Mouse (Mus musculus) hindbrain, embryonic 16.5 days (tissue): ENCODE measurements at regions not wholly inside any gene's neighbourhood (a gene's known extent, or its start where the extent isn't known, plus 50 kb on each side); places are given as distances from the start of the nearest gene placed in this dataset.
A peak's percentile ranks its signal among the peaks of the same experiment; 100 is the strongest.

Experiments
- ATAC-seq: fragments of 200-750 bp; cut with Nextera tagmentation; 2 replicates; pipeline ENCODE4 v1.8.0; 2017; ENCODE audit warnings: moderate TSS enrichment, moderate library complexity
- H3K27ac ChIP-seq: fragments of 300-500 bp; sonication (generic); 2 replicates; pipeline ENCODE4 v1.5.1; 2014; ENCODE audit warnings: low read depth, mild to moderate bottlenecking, control low read depth, low read length, moderate library complexity
- H3K27me3 ChIP-seq: fragments of 300-500 bp; sonication (generic); replicated peaks from 2 replicates; pipeline ENCODE4 v1.6.1; 2014; ENCODE audit warnings: low read length; ENCODE audit not compliant: control insufficient read depth, insufficient read depth
- H3K36me3 ChIP-seq: fragments of 300-500 bp; sonication (generic); 2 replicates; pipeline ENCODE4 v1.6.1; 2014; ENCODE audit warnings: mild to moderate bottlenecking, low read length, moderate library complexity, mixed read lengths; ENCODE audit not compliant: control insufficient read depth, insufficient read depth
- H3K4me1 ChIP-seq: fragments of 300-500 bp; sonication (generic); 2 replicates; pipeline ENCODE4 v1.6.1; 2014; ENCODE audit warnings: low read depth, low read length; ENCODE audit not compliant: control insufficient read depth, insufficient read depth
- H3K4me2 ChIP-seq: fragments of 300-500 bp; sonication (generic); 2 replicates; pipeline ENCODE4 v1.6.1; 2014; ENCODE audit warnings: mild to moderate bottlenecking, low read length, control low read depth, moderate library complexity
- H3K4me3 ChIP-seq: fragments of 300-500 bp; sonication (generic); 2 replicates; pipeline ENCODE4 v1.5.1; 2014; ENCODE audit warnings: mild to moderate bottlenecking, low read length, control low read depth, moderate library complexity
- H3K9ac ChIP-seq: fragments of 300-500 bp; sonication (generic); 2 replicates; pipeline ENCODE4 v1.6.1; 2014; ENCODE audit warnings: low read depth, mild to moderate bottlenecking, control low read depth, low read length, moderate library complexity
- H3K9me3 ChIP-seq: fragments of 300-500 bp; sonication (generic); 2 replicates; pipeline ENCODE4 v1.6.1; 2014; ENCODE audit warnings: mild to moderate bottlenecking, low read length, moderate library complexity; ENCODE audit not compliant: control insufficient read depth
- WGBS: fragments of 180-500 bp; shearing (Covaris S2); extraction: QIAGEN DNeasy Blood & Tissue Kit; methylation state at CpG from one replicate; pipeline ENCODE4 v1.1.7; 2014; 5-methylcytosine and 5-hydroxymethylcytosine counted together

DNA sequence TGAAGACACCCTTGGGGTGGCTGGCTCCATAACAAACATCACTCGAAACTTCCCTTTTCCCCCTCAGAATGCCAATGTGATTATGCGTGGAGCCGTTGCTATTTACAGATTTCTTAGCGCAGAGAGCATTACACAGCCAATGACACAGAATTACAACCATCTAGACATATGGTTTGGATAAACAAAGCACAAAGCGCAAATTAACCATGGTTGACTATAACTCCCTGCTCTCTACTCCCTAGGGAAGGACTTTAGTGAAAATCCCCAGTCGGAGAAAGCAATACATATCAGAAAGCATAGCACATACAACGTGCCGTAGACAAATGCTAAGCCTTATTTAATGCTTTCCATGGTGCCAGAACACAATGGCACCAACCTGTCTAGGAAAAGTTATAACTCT, 131.8 kb downstream of the Tshz3 start:
- WGBS: 74% methylated on average over 8 of the region's 8 CpGs
- Histone ChIP-seq H3K27ac (no peak overlapping the region), H3K9ac (no peak overlapping the region), H3K27me3 (no peaks in the 10 kb centered on the region), H3K9me3 (no peaks in the 10 kb centered on the region), H3K36me3 (no peaks in the 10 kb centered on the region), H3K4me1 (no peaks in the 10 kb centered on the region), H3K4me2 (no peak overlapping the region), H3K4me3 (no peak overlapping the region)
- no peak for ATAC-seq

- H3K9ac ChIP-seq: no peak overlapping the region
- no peaks in the 10 kb centered on the region for H3K27me3 ChIP-seq
- H3K27ac ChIP-seq: no peak overlapping the region
- no peaks in the 10 kb centered on the region for H3K36me3 ChIP-seq
- no peak for ATAC-seq
- H3K4me3 ChIP-seq: no peak overlapping the region
- no peak overlapping the region for H3K4me2 ChIP-seq
- H3K4me1 ChIP-seq: no peaks in the 10 kb centered on the region
- no peaks in the 10 kb centered on the region for H3K9me3 ChIP-seq
- 84% methylated on average over 2 of the region's 2 CpGs for WGBS
Observed at GRCm38 (mm10) chr7:36830155-36830554, 132.2 kb downstream of the Tshz3 start.

- H3K27me3 ChIP-seq: no peaks in the 10 kb centered on the region
- no peaks in the 10 kb centered on the region for H3K36me3 ChIP-seq
- 79% methylated on average over 2 of the region's 2 CpGs for WGBS
- peaks cover 3% of the 10 kb centered on the region; the same call in 1 of the 2 replicates for H3K9me3 ChIP-seq
- H3K4me3 ChIP-seq: no peak overlapping the region
- no peaks in the 10 kb centered on the region for H3K4me1 ChIP-seq
- H3K4me2 ChIP-seq: no peak overlapping the region
- no peak overlapping the region for H3K27ac ChIP-seq
- no peak for ATAC-seq
- no peak overlapping the region for H3K9ac ChIP-seq
Observed at GRCm38 (mm10) chr7:36848279-36848678, 150.4 kb downstream of the Tshz3 start.

DNA sequence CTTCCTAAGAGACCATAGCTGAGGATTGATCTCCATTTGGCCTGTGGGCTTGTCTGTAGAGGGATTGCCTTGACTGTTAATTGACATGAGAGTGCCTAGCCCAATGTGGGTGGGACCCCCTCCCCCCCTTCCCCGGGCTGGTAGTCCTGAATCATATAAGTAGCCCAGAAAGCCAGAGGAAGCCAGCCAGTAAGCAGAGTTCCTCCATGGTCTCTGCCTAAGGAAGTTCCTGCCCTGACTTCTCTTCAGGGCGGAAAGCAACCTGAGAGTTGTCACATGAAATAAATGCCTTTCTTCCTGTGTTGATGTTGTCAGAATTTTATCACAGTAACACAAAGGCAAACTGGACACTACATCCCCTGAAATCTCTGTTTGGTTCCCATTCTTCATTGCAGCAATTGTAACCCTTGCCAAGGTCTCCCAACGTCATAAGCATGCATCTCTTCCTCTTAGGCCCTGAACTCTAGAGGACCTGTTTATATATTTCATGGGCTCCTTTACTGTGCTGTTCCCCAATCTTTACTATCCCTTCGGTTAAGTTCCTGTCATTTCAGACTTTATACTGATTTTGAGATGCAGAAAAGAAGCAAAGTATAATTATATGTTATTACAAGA, 153.5 kb downstream of the Tshz3 start:
- Histone ChIP-seq H3K4me2 (no peak overlapping the region), H3K9me3 (peaks cover 3% of the 10 kb centered on the region; the same call in 1 of the 2 replicates), H3K36me3 (no peaks in the 10 kb centered on the region), H3K9ac (no peak overlapping the region), H3K27ac (no peak overlapping the region), H3K4me1 (no peaks in the 10 kb centered on the region), H3K4me3 (no peak overlapping the region), H3K27me3 (no peaks in the 10 kb centered on the region)
- ATAC-seq: no peak
- 94% methylated on average over 4 of the region's 4 CpGs for WGBS

GRCm38 (mm10) chr7:36854308-36854707, 156.4 kb downstream of the Tshz3 start:
- Histone ChIP-seq H3K4me3 (no peak overlapping the region), H3K27me3 (no peaks in the 10 kb centered on the region), H3K4me2 (no peak overlapping the region), H3K27ac (no peak overlapping the region), H3K9me3 (peaks cover 3% of the 10 kb centered on the region; the same call in 1 of the 2 replicates), H3K9ac (no peak overlapping the region), H3K36me3 (no peaks in the 10 kb centered on the region), H3K4me1 (no peaks in the 10 kb centered on the region)
- no peak for ATAC-seq

- Histone ChIP-seq H3K36me3 (no peaks in the 10 kb centered on the region), H3K9ac (no peak overlapping the region), H3K27ac (no peak overlapping the region), H3K4me2 (no peak overlapping the region), H3K9me3 (no peaks in the 10 kb centered on the region), H3K4me3 (no peak overlapping the region), H3K4me1 (no peaks in the 10 kb centered on the region), H3K27me3 (no peaks in the 10 kb centered on the region)
- ATAC-seq: no peak
- 93% methylated on average over 7 of the region's 7 CpGs for WGBS
Observed at GRCm38 (mm10) chr7:36859428-36859827, 161.5 kb downstream of the Tshz3 start.

- whole genome bisulfite sequencing: 92% methylated on average over 7 of the region's 7 CpGs
- no peak overlapping the region for H3K9ac ChIP-seq
- no peaks in the 10 kb centered on the region for H3K27me3 ChIP-seq
- H3K9me3 ChIP-seq: no peaks in the 10 kb centered on the region
- no peak overlapping the region for H3K4me3 ChIP-seq
- H3K27ac ChIP-seq: no peak overlapping the region
- no peaks in the 10 kb centered on the region for H3K36me3 ChIP-seq
- no peak overlapping the region for H3K4me2 ChIP-seq
- ATAC-seq: no peak
- H3K4me1 ChIP-seq: no peaks in the 10 kb centered on the region
Observed at GRCm38 (mm10) chr7:36862481-36862880, 164.6 kb downstream of the Tshz3 start.

DNA sequence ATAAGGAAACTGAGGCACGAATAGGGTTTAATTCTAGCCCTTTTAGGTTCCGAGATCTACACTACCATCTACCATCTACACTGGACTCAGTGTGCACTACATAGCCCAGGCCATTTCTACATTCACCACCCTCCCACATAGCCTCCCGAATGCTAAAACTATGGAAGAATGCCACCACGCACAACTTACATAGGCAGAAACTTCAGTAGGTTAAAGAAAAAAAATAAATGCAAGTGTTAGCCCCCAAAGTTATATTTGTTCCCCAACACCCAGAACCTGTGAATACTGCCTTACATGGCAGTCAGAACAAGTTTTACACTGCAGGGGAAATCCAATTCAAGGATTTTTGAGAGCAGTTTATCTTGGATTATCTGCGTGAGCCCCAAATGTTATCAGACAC, 165.8 kb downstream of the Tshz3 start:
- no peaks in the 10 kb centered on the region for H3K9me3 ChIP-seq
- H3K36me3 ChIP-seq: no peaks in the 10 kb centered on the region
- H3K9ac ChIP-seq: no peak overlapping the region
- ATAC-seq: no peak
- no peak overlapping the region for H3K4me3 ChIP-seq
- WGBS: 96% methylated on average over 5 of the region's 5 CpGs
- no peak overlapping the region for H3K4me2 ChIP-seq
- H3K27ac ChIP-seq: no peak overlapping the region
- no peaks in the 10 kb centered on the region for H3K4me1 ChIP-seq
- no peaks in the 10 kb centered on the region for H3K27me3 ChIP-seq

GRCm38 (mm10) chr7:36864675-36865074, 166.8 kb downstream of the Tshz3 start:
- Histone ChIP-seq H3K9ac (no peak overlapping the region), H3K27ac (no peak overlapping the region), H3K27me3 (no peaks in the 10 kb centered on the region), H3K4me2 (no peak overlapping the region), H3K4me3 (no peak overlapping the region), H3K36me3 (no peaks in the 10 kb centered on the region), H3K9me3 (no peaks in the 10 kb centered on the region), H3K4me1 (no peaks in the 10 kb centered on the region)
- 79% methylated on average over 4 of the region's 4 CpGs for WGBS
- ATAC-seq: no peak

DNA sequence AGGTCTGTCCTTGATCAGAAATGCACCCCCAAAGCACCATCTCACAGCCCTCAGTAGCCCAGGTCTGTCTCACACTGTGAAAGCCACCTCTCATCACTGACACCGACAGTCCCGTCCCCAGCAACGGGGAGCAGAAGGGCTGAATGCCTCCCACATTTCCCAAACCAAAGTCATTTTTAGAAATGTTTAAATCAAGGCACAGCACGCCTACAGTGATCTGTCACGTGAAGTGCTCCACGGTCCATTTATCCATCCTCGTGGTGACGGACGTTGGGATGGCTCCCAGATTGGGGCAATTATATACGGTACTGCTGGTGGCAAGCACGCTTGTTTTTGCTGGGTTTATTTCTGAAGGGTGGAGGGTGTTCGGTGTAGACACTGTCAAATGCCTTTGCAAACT, 168.7 kb downstream of the Tshz3 start:
- Histone ChIP-seq H3K36me3 (no peaks in the 10 kb centered on the region), H3K4me3 (no peak overlapping the region), H3K27ac (no peak overlapping the region), H3K9me3 (no peaks in the 10 kb centered on the region), H3K9ac (no peak overlapping the region), H3K27me3 (no peaks in the 10 kb centered on the region), H3K4me2 (no peak overlapping the region), H3K4me1 (no peaks in the 10 kb centered on the region)
- 53% methylated on average over 12 of the region's 12 CpGs for WGBS
- 0 out of 2 replicates have a peak, but pooled peaks have one; percentile 30 for ATAC-seq
